Mouse (Mus musculus): Measurements from ENCODE around the gene Alas2.

DNA sequence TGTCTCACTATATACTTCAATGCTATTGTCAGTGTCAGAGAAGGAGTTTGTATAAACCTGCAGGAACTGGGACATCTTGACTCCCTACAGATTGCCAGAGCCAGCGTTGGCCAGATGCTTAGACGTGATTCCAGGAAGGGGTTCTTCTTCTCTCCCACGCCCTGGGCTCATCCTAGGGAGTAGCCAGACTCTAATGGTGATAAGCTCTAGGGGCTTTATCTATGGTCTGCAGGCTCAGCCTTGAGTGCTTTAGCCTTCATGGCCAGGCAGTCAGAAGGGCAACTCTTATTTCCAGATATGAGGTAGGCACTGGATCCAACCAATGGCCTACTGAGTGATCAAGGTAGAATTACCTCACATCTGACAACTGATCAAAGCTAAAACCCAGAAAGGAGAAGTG, 2.5 kb downstream of the Alas2 start:
- TF ChIP-seq CTCF (IDR thresholded peaks at IDR 0.05), result no peak
- no peak for TF ChIP-seq EP300 (IDR thresholded peaks at IDR 0.05)

All from lung, postnatal 0 days (tissue).